Mouse (Mus musculus) intestine, embryonic 14.5 days (tissue): Measurements from ENCODE around the gene Zc3h8. TPM values are rescaled to one million over a fixed set of nuclear protein-coding genes. Genes with fewer than 3 reads are reported as not detected.

Experiments
- microRNA-seq: library from miRNA; unstranded; fragments of <30 nt; microRNA quantifications from one replicate; pipeline ENCODE4, GENCODE M21; 2016
- polyA plus RNA-seq: library from polyadenylated mRNA; unstranded; fragments of >200 nt; fragmentation: Nextera tagmentation; extraction: Ambion mirVana; gene quantifications from 2 replicates; pipeline ENCODE4 v1.2.1, GENCODE M21; 2014

Zc3h8 gene
- polyA plus RNA-seq, 1 experiment from 2014 or later = 10.2 TPM

Small RNA genes within 50 kb of the gene (microRNA-seq; reads per million reads assigned to microRNA genes)
- not detected for gene Gm22859

Other genes with a start within 250 kb of the Zc3h8 start
- 6.7 and 7.0 TPM in 2 replicates for gene Mertk, start 245.1 kb downstream of the Zc3h8 start, polyA plus RNA-seq
- gene Tmem87b, start 126.0 kb downstream of the Zc3h8 start, polyA plus RNA-seq = 34.2 and 36.8 TPM in 2 replicates
- gene Fbln7, start 81.1 kb downstream of the Zc3h8 start, polyA plus RNA-seq = 6.4 and 7.0 TPM in 2 replicates
- 1.7 and 1.9 TPM in 2 replicates for gene Zc3h6, start 23.3 kb upstream of the Zc3h8 start, polyA plus RNA-seq
- gene Gm10762, start 23.6 kb upstream of the Zc3h8 start, polyA plus RNA-seq = 13.5 and 14.9 TPM in 2 replicates
- 0.09 and 0.35 TPM in 2 replicates for gene Vinac1, start 104.1 kb upstream of the Zc3h8 start, polyA plus RNA-seq
- gene Ttl, start 121.9 kb upstream of the Zc3h8 start, polyA plus RNA-seq = 16.2 and 17.5 TPM in 2 replicates
- gene Polr1b, start 156.9 kb upstream of the Zc3h8 start, polyA plus RNA-seq = 23.2 and 31.7 TPM in 2 replicates
- gene Chchd5, start 185.6 kb upstream of the Zc3h8 start, polyA plus RNA-seq = 28.7 and 31.3 TPM in 2 replicates